8 mouse cellular contexts compared by ENCODE assay signal in the genomic region with DNA sequence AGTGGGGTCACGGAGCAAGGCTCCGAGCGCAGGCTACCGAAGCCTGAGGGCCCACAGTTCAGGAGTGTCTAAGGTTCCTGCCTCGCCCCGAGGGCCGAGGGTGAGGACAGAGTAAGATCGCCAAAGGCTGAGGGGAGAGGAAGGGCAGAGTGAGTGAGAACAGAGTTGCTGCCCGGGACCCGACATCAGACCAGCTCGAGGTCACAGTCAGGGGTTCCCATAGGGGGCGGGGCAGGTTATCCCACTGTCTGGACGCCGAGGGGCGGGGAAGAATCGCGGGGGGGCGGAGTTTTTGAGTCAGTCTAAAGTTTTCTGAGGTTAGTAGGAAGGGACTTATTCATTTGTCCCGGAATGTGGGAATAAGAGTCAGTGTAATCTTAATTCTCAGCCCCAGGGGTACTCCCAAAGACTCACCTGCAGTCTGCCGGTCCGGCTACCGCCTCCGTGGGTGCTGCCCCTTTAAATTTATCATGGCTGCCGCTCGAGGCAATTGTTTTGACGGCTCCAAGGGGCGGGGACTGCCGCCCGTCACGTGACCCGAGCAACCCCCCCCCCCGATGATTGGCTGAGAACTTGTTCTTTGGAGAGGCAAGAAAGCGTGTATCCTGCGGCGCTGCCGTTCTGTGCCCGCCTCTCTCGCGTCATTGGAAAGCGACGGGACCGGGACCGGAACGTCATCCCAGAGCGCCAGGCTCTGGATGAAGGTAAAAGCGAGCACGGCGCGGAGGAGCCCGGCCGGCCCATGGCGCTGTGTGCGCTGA. TPM values are rescaled to one million over a fixed set of nuclear protein-coding genes. Genes with fewer than 3 reads are reported as not detected.
DNase-seq lines count a peak whose midpoint lies in the region; ATAC-seq and TF ChIP-seq lines count a peak whose summit lies in the region.

A gene (minus strand): TSS at position 462 of the 761 bp plus-strand sequence.
A gene (plus strand): TSS at position 669 of the 761 bp plus-strand sequence.

- H3K9ac ChIP-seq in forebrain, embryonic 12.5 days: peak within 1 kb of the TSS; percentile 85
- H3K9ac ChIP-seq in heart, postnatal 0 days (replicated peaks; ENCODE audit: low read depth, low read length): peak within 1 kb of the TSS; percentile 91
- H3K9ac ChIP-seq in liver, embryonic 16.5 days (ENCODE audit: low read depth, low read length): peak within 1 kb of the TSS; percentile 85
- peak within 1 kb of the TSS; percentile 89 for H3K9ac ChIP-seq in neural tube, embryonic 13.5 days

- peak within 1 kb of the TSS; percentile 98 for H3K4me3 ChIP-seq in E14TG2a.4 (replicated peaks; ENCODE audit: low read length)
- peak within 1 kb of the TSS; percentile 81 for H3K4me3 ChIP-seq in forebrain, embryonic 12.5 days (replicated peaks)
- H3K4me3 ChIP-seq in heart, postnatal 0 days (ENCODE audit: low read depth, low read length): peak within 1 kb of the TSS; percentile 95
- peak within 1 kb of the TSS; percentile 94 for H3K4me3 ChIP-seq in liver, embryonic 16.5 days (ENCODE audit: low read depth, low read length)
- peak within 1 kb of the TSS; percentile 82 for H3K4me3 ChIP-seq in neural tube, embryonic 13.5 days
- peak within 1 kb of the TSS; percentile 90 for H3K4me3 ChIP-seq in testis, adult 2 months (ENCODE audit: control insufficient read depth, low read depth, low read length)

- no peaks in the 10 kb centered on the region for H3K9me3 ChIP-seq in E14TG2a.4 (ENCODE audit: low read length)
- H3K9me3 ChIP-seq in forebrain, embryonic 12.5 days: no peaks in the 10 kb centered on the region
- no peaks in the 10 kb centered on the region for H3K9me3 ChIP-seq in heart, postnatal 0 days (replicated peaks; ENCODE audit: control insufficient read depth, low read length)
- no peaks in the 10 kb centered on the region for H3K9me3 ChIP-seq in liver, embryonic 16.5 days (replicated peaks; ENCODE audit: control insufficient read depth, low read length)
- no peaks in the 10 kb centered on the region for H3K9me3 ChIP-seq in neural tube, embryonic 13.5 days

- under 1% methylated on average over 53 of the region's 53 CpGs for WGBS in forebrain, embryonic 12.5 days
- WGBS in heart, postnatal 0 days: under 1% methylated on average over 50 of the region's 53 CpGs
- under 1% methylated on average over 51 of the region's 53 CpGs for WGBS in liver, embryonic 16.5 days (ENCODE audit: insufficient replicate concordance)
- under 1% methylated on average over 53 of the region's 53 CpGs for WGBS in neural tube, embryonic 13.5 days

- H3K4me1 ChIP-seq in E14TG2a.4 (replicated peaks; ENCODE audit: low read depth, low read length): peaks cover 58% of the 10 kb centered on the region
- H3K4me1 ChIP-seq in forebrain, embryonic 12.5 days: peaks cover 30% of the 10 kb centered on the region
- peaks cover 13% of the 10 kb centered on the region for H3K4me1 ChIP-seq in heart, postnatal 0 days (ENCODE audit: control insufficient read depth, insufficient read depth)
- H3K4me1 ChIP-seq in liver, embryonic 16.5 days (ENCODE audit: control insufficient read depth, low read depth, low read length): peaks cover 32% of the 10 kb centered on the region
- H3K4me1 ChIP-seq in neural tube, embryonic 13.5 days (replicated peaks): peaks cover 35% of the 10 kb centered on the region
- peaks cover 11% of the 10 kb centered on the region for H3K4me1 ChIP-seq in testis, adult 2 months (ENCODE audit: control insufficient read depth, insufficient read depth, low read length)

- peak; percentile 76 for TF ChIP-seq EP300 in heart, postnatal 0 days (IDR thresholded peaks at IDR 0.05; ENCODE audit: low read depth)

- peak; percentile 88 for TF ChIP-seq POLR2A in testis, adult 2 months (IDR thresholded peaks at IDR 0.05; ENCODE audit: control insufficient read depth, low read depth, low read length)

- peak within 1 kb of the TSS; percentile 82 for H3K27ac ChIP-seq in forebrain, embryonic 12.5 days
- peak within 1 kb of the TSS; percentile 86 for H3K27ac ChIP-seq in heart, postnatal 0 days (ENCODE audit: low read depth)
- peak within 1 kb of the TSS; percentile 80 for H3K27ac ChIP-seq in liver, embryonic 16.5 days (ENCODE audit: low read length)
- peak within 1 kb of the TSS; percentile 91 for H3K27ac ChIP-seq in neural tube, embryonic 13.5 days (replicated peaks)
- H3K27ac ChIP-seq in testis, adult 2 months (ENCODE audit: control insufficient read depth, insufficient read depth, low read depth, low read length): peak within 1 kb of the TSS; percentile 86

- peak; percentile 98 for DNase-seq in c-Kit-positive CD71-positive TER-119-positive erythroid progenitor cells, embryonic 14.5 days (ENCODE audit: low spot score)
- DNase-seq in heart, postnatal 0 days (ENCODE audit: low spot score): peak; percentile 96
- peak; percentile 99 to 100 for DNase-seq in kidney, postnatal 4 days

- TF ChIP-seq CTCF in E14TG2a.4 (conservative IDR thresholded peaks at IDR 0.05; ENCODE audit: low read length): no peak
- TF ChIP-seq CTCF in heart, postnatal 0 days (IDR thresholded peaks at IDR 0.05; ENCODE audit: low read depth): no peak
- TF ChIP-seq CTCF in testis, adult 2 months (IDR thresholded peaks at IDR 0.05; ENCODE audit: control insufficient read depth, insufficient read depth, insufficient replicate concordance, low read depth, low read length): no peak

- ATAC-seq in forebrain, embryonic 12.5 days (ENCODE audit: low FRiP score): peak; percentile 76
- ATAC-seq in heart, postnatal 0 days (ENCODE audit: insufficient read depth, low read depth): peak; percentile 80
- peak; percentile 79 for ATAC-seq in liver, embryonic 16.5 days (ENCODE audit: low read depth)
- ATAC-seq in neural tube, embryonic 13.5 days (ENCODE audit: low read depth): peak; percentile 66

- no peaks in the 10 kb centered on the region for H3K27me3 ChIP-seq in E14TG2a.4 (ENCODE audit: insufficient read depth, low read length)
- H3K27me3 ChIP-seq in forebrain, embryonic 12.5 days: no peaks in the 10 kb centered on the region
- no peaks in the 10 kb centered on the region for H3K27me3 ChIP-seq in heart, postnatal 0 days (ENCODE audit: control insufficient read depth, insufficient read depth, low read length)
- H3K27me3 ChIP-seq in liver, embryonic 16.5 days (ENCODE audit: control insufficient read depth, insufficient read depth, low read depth, low read length): no peaks in the 10 kb centered on the region
- H3K27me3 ChIP-seq in neural tube, embryonic 13.5 days: no peaks in the 10 kb centered on the region
- H3K27me3 ChIP-seq in testis, adult 2 months (ENCODE audit: control insufficient read depth, insufficient read depth, low read length): no peaks in the 10 kb centered on the region

- peak within 1 kb of the TSS; percentile 83 for H3K4me2 ChIP-seq in forebrain, embryonic 12.5 days
- peak within 1 kb of the TSS; percentile 93 for H3K4me2 ChIP-seq in heart, postnatal 0 days (ENCODE audit: low read depth, low read length)
- H3K4me2 ChIP-seq in liver, embryonic 16.5 days (ENCODE audit: low read depth, low read length): peak within 1 kb of the TSS; percentile 96
- peak within 1 kb of the TSS; percentile 92 for H3K4me2 ChIP-seq in neural tube, embryonic 13.5 days

- peaks cover 37% of the 10 kb centered on the region for H3K36me3 ChIP-seq in E14TG2a.4 (ENCODE audit: insufficient read depth, low read length)
- peaks cover 30% of the 10 kb centered on the region for H3K36me3 ChIP-seq in forebrain, embryonic 12.5 days (replicated peaks)
- H3K36me3 ChIP-seq in heart, postnatal 0 days (replicated peaks; ENCODE audit: control insufficient read depth, insufficient read depth, low read length): peaks cover 32% of the 10 kb centered on the region
- H3K36me3 ChIP-seq in liver, embryonic 16.5 days (ENCODE audit: control insufficient read depth, insufficient read depth): no peaks in the 10 kb centered on the region
- H3K36me3 ChIP-seq in neural tube, embryonic 13.5 days: peaks cover 31% of the 10 kb centered on the region
- no peaks in the 10 kb centered on the region for H3K36me3 ChIP-seq in testis, adult 2 months (ENCODE audit: control insufficient read depth, insufficient read depth, low read length)

RNA-seq across cellular contexts. Expression of the first gene that starts in this region (rescaled TPM):
- 39.0 and 42.5 TPM in 2 replicates for polyA plus RNA-seq in forebrain, embryonic 12.5 days (2016; fragmentation: Nextera tagmentation; extraction: Ambion mirVana)
- 26.2 and 29.0 TPM in 2 replicates for total RNA-seq in heart, postnatal 0 days (2014; rRNA removed; ENCODE audit: low replicate concordance)
- 25.1 and 28.8 TPM in 2 replicates for polyA plus RNA-seq in heart, postnatal 0 days (2015; fragmentation: Nextera tagmentation; extraction: Ambion mirVana)
- 10.0 and 12.2 TPM in 2 replicates for polyA plus RNA-seq in liver, embryonic 16.5 days (2015; fragmentation: Nextera tagmentation; extraction: Ambion mirVana)
- 41.8 and 45.3 TPM in 2 replicates for polyA plus RNA-seq in neural tube, embryonic 13.5 days (2015; fragmentation: Nextera tagmentation; extraction: Ambion mirVana)
- 20.7 and 22.7 TPM in 2 replicates for polyA plus RNA-seq in testis, adult 2 months (2012; rRNA removed)

RNA-seq across cellular contexts. Expression of the second gene that starts in this region (rescaled TPM):
- 76.6 and 102 TPM in 2 replicates for polyA plus RNA-seq in forebrain, embryonic 12.5 days (2016; fragmentation: Nextera tagmentation; extraction: Ambion mirVana)
- 96.7 and 116 TPM in 2 replicates for total RNA-seq in heart, postnatal 0 days (2014; rRNA removed; ENCODE audit: low replicate concordance)
- 152 and 158 TPM in 2 replicates for polyA plus RNA-seq in heart, postnatal 0 days (2015; fragmentation: Nextera tagmentation; extraction: Ambion mirVana)
- polyA plus RNA-seq in liver, embryonic 16.5 days (2015; fragmentation: Nextera tagmentation; extraction: Ambion mirVana): 58.1 and 67.0 TPM in 2 replicates
- 63.2 and 70.1 TPM in 2 replicates for polyA plus RNA-seq in neural tube, embryonic 13.5 days (2015; fragmentation: Nextera tagmentation; extraction: Ambion mirVana)
- polyA plus RNA-seq in testis, adult 2 months (2012; rRNA removed): 25.5 and 33.7 TPM in 2 replicates

Comparison
In these comparisons a context has a peak if more than half of its experiments do, and no peak if none do; other contexts are left out.
1. Peak in every context shown above with its lines: DNase-seq, ATAC-seq, H3K4me3 ChIP-seq and H3K27ac ChIP-seq.